Mouse (Mus musculus) left cerebral cortex, adult 9 months (tissue): Measurements from ENCODE around the gene Cxadr.

ENCODE experiments used
- DNase-seq, 2 experiments: peaks; one replicate each; pipeline ENCODE4 v3.0.0; 2022; ENCODE audit warnings: low spot score in 2 of 2

The Cxadr gene

DNA sequence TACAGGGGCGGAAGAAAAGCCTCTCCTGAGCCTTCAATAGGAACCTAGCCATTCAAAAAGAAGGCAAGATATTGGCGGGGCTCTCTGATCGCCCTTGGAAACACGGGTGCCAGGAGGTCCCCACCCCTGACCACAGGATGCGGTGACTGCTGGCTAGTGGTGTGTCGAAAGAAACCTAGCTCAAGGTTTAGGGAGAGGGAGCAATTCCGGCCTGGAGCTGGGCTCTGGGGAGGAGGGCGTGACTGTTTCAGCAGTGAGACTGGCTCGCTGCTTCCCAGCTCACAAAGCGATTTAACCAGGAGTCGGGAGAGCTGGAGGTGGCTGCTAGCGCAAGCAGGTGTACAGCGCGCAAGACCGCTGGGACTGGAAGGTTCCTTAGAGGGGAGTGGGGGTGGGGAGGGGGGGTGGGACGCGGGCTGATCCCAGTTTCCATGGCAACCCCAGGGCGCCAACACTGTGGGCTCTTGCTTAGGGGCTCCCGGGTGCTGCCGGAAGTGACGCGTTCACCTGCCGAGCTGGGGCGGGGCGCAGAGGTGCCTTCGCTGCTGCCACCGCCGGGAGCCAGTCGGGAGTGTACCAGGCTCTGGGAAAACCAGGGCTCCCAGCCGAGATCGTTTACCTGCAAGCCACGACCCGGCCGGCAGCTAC is at the start of gene Cxadr:
Cxadr (plus strand) TSS at position 307 of the 648 bp plus-strand sequence.
- DNase-seq: peak; percentile 61 to 72

DNA sequence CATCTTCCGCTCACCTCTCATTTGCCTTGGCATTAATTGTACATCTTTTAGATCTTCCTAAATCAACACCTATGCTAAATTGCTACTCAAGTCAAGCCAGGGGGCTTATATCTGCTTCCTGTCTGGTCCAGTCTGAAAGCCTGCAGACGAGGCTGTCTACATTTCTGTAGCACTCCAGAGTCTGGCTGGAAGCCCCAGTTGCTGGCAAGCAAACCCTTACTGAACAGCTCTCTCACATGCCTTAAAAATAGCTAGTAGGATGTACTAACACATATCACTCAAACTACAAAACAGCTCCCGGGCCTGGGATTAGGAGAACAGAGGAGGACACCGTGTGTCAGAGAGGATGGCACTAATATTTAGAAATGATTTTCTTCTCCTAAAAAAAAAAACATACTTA is 42.3 kb upstream of the Cxadr start:
- DNase-seq: peak in 1 of 2 experiments; percentile 32

DNA sequence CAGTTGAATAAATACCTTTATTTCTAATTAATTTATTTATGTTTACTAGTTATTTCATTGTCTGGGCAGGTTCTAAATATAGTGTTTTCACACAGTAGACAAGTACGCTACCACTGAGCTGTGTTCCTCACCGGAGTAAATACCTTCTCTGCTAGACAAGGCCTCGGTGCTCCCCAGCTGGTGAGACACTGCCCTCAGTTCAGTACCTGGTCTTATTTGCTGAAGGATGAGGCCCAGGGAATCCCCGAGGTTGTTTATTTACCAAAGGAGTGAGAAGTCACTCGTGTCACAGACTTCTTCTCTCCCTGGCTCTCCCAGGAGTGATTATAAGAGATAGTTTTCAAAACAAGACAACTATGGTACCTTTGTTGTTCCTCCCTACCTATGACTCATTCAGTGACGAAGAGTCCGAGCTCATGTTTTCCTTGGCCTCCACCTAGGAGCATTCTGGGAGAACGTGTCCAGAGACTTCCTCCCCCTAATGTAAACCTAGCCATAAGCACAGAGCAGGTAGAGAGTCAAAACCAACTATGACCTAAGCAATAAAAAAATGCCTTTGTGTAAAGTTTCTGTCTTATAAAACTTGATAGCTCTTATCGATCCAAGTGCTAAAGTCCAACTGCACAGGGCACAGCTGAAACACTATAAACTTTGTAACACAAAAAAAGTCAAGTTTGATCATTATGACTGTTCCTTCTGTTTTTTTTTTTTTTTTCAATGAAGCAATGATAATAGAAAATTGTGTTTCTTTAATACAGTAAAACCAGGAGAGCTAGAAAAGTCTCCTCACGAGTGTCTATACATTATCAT is 41.0 kb upstream of the Cxadr start:
- DNase-seq: no peak

DNA sequence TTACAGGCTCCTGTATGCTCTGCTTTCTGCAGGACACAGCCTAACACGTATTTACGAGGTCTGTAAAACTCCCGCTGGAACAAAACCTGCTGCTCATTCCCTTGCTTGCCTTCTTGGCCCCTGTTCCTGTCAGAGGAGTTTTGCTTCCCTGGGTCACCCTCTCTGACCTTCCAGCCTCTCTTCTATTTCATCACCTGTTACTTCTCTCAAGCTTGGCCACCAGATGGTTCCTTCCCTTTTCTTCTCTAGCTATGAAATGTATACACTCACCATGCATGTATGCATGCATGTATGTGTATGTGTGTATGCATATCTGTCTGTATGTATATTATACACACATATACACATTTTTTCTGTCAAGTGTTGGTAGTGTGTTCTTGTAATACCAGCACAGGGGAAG is 39.8 kb upstream of the Cxadr start:
- DNase-seq: no peak

DNA sequence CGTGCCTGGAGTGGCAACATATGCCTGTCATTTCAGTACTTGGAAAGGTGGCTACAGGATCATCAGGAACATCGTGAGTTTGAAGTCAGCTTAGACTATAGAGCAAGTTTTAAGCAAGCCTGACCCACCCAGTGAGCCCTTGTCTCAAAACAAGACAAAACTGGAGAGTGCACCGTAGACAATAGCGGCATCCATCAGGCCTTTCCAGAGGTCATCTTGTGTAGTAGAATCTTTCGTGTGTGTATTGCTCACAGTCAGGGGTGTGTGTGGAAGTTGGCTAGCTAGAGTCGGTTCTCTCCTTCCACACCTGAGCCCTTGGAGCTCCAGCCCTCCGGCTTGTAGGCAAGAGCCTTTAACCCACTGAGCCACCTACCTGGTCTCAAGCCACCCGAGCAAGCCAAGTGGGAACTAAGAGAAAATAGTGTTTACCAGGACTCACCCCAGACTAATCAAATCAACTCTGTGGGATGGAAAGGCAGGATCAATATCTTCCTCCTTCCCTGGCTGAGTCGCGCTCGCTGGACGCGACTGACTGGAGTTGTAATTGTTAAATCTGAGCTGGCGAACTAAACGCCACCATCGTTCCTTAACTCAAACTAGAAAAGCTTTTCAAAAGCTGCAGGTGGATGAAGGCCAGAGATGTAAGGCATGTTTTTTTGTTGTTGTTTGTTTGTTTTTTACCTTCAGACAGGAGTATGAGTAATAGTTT is 36.7 kb upstream of the Cxadr start:
- DNase-seq: no peak

DNA sequence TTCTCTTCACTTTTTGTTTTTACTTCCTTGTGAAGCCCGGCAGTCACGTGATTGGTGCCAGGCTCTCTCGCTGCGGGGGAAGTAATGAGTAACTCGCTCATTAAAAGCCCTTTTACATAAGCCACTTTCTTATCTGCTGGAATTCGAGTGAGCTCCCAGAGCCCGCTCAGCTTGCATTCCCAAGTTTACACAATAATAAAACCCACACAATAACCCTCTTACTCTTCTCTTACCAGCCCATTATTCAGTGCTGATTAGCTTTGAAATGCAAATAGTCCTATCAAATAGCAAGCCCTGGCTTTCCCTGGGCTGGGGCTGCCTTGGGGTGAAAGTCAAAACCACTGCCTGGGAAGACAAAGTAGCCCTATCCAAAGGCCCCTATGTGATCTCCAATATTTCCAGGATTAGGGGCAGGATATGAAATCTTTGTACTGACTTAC is 36.1 kb upstream of the Cxadr start:
- DNase-seq: peak; percentile 7 to 58

DNA sequence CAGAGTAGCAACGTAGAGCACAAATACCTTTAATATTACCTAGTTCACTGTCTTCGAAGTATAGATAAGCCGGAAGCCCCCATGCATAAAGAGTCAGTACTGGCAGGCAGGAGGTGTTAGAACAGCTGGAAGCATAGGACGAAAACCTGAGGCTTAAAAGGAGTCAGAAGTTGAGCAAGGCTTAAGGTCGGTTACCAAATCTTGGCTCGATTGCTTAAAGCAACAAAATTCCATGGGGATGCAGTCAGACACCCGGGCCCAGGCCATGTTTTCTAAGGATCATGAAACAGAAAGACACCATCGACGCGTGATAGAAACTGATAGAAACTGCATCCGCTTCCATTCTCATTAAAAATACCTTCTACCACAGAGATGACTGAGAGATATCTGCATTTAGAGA is 35.5 kb upstream of the Cxadr start:
- no peak for DNase-seq

DNA sequence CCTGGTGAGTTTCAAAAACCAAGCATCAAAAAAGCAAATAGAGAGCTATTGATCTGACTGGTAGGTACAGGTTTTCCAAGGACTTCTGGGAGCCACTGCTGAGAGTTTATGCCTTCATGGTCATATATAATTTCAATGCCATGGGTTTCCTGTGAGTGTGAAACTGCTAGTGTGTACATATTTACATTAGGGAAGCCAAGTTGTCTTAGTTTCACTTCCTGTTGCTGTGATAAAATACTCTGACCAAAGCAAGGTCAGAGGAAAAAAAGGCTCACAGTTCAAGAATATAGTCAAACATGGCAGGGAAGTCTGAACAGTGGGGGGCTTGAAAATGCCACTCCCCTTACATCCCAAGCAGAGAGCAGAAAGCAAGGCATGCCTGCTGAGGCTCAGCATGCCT is 33.8 kb upstream of the Cxadr start:
- no peak for DNase-seq

DNA sequence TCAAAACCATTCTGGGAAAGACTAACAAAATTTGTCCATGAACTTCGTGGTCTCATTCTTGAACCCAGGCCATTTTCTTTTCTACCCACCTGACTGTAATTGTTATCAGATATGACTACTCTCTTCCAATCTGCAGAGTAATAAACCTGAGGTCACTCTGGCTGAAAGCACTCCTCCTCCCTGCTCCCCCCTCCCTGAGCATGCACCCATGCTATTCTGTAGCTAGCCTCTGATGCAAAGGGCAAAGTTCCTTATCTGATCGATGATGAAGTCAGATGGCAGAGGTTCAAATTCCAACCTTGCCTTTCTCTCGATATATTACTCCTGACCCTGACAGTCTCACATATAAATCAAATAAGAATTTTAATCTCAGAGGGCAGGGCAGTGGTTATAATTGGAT is 33.1 kb upstream of the Cxadr start:
- no peak for DNase-seq

DNA sequence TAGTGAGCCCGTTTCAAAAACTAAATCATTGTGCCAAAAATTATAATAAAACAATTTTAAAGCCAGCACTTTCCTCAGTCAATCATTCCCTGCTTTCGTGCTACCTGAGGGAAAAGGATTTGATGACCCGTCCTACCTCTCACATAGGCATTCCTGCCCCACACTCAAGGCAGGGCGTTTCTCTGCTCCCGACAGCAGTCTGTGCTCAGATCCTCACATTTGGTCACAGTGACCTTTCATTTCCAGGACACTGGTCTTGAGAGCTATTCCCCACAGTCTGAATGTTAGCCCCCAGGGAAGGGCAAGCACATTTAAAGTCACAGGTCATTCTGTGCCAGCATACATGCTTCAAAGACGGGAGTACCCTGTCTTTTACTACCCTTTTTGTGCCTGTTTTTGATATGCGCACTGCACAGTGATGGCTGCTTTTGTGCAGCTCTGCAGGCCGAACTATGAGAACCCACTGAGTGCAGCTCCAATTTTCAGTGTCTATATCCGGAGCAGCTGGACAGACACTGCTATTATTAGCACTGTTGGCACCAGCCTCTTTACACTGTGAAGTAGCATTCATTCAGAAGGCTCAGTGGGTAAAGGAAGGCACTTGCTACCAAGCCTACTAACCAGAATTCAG is 26.3 kb upstream of the Cxadr start:
- DNase-seq: peak in 1 of 2 experiments; percentile 15

DNA sequence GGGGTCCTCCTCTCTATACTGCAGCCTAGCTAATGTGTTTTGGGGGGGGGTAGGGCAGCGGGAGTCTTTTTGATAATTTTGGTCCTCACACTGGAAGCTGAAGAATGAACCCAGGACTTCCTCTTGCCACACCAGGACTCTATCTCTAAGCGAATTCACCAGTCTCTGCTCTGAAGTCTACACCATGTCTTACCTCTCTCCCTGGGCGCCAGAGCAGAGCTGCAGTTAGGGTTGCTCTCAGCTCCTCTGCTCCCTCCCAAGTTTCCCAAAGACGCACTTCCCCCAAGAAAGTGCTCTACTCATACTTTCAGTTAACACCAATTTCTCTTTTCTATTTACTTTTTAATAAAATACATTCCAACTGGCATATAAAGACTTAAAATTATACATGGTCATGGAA is 23.7 kb upstream of the Cxadr start:
- DNase-seq: no peak

DNA sequence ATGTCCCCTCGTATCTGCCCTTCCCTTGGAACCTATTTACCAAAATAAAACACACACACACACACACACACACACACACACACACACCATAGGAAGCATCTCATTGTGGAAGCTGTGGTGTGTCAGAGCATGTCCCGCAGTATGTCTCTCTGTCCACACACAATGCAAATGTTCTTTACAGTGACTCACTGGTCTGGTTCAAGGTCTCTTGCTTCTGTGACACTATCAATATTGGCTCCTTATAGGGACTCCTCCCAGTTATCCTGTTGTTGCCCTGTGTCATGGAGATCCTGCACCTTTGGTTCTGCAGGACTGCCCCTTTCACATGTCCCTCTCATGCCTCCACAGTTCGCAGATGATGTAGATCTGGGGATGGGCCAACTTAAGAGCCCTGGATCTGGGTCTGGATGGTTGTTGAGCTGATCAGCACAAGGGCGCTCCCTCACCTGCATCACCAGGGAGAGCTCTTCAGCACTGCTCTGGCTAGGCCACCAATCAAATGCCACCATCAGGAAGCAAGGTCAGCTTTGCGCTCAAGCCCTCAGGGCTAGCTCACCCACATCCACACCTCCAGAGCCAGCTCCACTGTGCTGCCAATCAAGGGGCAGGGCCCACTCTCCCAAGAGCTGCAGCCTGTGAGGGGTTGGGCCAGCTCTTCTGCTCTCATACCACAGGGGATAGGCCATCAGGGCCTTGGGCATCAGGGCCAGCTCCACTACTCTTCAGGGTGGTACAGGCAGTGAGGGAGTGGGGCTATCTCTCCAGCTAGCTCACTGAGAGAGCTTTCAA is 21.0 kb upstream of the Cxadr start:
- DNase-seq: no peak

DNA sequence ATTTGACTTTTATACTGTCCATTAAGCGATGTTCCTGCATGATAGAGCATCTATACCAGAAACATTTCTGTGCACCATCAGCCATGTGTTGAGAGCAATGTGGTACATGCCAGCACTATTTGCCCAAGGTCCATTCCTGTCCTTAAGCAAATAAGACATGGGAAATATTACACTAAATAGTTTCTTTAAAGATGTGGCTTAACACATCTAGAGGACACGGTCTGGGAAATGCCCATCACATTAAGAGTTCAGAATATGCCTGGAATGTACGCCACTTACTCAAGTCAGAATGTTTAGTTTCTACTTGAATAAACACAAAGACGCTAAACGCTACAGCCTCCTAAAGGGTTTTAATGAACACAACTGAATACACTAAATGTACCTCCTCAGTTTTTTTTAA is 18.1 kb upstream of the Cxadr start:
- no peak for DNase-seq

DNA sequence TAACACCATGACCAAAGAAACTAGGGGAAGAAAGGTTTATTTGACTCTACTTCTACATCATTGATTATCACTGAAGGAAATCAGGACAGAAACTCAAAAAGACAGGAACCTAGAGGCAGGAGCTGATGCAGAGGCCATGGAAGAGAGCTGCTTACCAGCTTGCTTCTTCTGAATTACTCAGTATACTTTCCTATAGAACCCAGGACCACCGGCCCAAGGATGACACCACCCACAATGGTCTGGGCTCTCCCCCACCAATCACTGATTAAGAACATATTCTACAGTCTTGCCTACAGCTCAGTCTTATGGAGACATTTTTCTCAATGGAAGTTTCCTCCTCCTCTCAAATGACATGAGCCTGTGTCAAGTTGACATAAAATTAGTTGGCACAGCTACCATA is 7.2 kb upstream of the Cxadr start:
- DNase-seq: no peak

DNA sequence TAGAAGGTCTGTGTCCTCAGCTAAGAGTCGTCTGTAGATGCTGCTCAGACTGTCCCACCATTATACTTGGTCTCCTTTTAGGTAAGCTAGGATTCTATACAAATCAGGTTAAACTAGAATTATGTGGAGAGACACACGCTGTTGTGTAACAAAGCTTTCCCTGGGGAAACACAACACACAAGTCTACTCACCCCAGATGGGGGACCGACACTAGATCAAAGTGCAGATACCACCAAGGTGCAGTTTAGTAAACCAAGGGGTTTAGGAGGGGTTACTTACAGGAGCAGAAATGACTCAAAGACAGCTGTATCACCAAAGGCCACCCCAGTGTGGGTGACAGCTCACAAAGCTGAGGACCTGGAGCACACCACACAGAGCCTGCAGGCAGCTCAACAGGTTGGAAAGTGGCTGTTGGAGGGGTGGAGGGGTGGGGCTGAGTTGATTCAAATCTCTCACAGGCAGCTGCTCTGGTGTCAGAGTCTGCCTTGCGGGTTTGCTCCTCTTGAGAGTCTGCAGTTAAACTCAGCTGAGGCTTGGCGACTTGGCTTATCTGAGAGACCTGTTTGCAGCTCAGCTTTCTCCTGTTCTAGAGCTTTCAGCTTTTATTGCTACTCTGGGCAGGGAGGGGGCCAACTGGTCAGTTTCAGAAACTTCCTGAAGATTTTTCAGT is 6.5 kb upstream of the Cxadr start:
- no peak for DNase-seq

DNA sequence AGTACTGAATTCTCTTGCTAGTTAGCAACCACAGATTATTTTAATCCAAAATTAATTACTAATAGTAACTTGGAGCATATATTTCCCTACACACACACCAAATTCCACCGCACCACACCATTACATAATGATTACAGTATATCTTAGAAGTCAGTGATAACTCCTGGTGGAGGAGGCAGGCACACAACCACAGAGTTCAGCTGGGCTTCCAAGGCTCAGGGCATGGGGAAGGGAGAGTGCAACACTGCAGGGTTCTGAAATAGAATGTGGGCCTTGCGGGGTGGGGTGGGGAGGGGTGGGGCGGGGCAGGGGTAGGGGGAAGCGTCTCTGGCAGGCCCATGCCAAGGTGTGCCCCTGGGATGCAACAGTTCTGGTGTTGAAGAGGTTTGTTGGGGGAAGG is 5.7 kb upstream of the Cxadr start:
- DNase-seq: no peak

DNA sequence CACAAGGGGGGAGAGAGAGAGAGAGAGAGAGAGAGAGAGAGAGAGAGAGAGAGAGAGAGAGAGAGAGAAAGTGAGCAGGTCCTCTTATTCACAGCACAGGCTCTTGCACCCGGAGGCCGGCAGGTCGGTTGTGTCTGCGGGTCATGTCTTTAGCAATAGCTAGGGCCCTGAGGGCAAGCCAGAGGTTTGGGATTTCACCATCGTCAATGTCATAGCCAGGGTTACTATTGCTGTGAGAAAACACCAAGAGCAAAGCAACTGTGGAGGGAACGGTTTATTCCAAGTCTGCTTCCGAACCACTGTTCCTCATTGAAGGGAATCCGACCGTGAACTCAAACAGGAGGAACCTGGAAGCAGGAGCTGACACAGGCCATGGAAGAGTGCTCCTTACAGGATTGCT is 5.2 kb upstream of the Cxadr start:
- no peak for DNase-seq

DNA sequence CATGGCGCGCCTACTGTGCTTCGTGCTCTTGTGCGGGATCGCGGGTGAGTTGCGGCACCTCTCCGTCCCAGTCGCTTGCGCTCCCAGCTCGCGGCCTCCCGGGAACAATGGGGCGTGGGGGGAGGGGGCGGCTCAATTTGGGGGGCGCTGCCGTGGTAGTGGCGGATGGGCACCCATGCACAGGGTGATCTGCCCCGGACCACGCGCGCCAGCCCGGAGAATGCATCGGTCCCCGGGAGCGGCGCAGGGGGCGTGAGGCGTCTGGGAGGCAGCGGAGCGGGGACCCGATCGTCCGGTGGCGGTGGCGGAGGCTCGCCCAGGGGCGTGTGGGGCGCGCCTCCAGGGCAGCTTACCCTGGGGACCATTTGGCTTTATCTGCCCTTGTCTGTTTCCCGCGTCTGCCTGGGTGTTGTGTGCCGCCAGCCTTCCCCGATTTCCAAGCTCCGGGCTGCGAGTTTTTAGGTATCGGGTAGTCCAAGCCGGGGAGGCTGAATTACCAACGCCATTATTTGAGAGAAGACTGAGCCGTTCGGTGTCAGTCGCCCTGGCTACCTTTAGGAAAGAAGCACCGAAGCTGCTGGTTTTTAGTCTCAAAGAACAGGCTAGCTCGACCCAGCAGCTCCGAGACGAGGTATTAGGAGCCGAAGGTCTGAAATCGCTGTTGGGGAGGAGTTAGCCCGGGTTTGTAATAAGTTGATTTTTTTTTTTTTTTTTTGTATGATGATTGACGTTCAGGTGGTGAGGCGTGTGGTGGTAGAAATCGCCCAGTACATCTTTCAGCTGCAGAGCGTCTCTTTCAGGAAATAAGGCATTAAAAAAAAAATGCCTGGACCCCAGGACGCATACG is 765 bp downstream of the Cxadr start:
- no peak for DNase-seq

DNA sequence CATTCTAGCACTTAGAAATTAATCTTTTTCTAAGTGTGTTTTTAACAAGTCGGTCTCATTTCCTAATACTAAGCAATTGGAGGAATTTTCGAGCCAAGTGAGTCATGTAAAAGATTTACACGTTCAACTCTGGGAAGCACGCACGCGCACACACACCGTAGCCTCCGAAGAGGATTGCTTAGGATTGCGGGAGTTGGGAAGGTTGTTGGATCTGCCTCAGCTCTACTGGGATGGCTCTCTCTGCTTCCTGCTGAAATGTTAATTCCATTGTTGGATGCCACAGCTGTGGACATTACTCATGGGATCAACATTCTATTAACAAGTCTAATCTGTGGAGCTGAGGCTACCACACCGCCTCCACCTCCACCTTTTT is 1.4 kb downstream of the Cxadr start:
- peak in 1 of 2 experiments; percentile 55 for DNase-seq

DNA sequence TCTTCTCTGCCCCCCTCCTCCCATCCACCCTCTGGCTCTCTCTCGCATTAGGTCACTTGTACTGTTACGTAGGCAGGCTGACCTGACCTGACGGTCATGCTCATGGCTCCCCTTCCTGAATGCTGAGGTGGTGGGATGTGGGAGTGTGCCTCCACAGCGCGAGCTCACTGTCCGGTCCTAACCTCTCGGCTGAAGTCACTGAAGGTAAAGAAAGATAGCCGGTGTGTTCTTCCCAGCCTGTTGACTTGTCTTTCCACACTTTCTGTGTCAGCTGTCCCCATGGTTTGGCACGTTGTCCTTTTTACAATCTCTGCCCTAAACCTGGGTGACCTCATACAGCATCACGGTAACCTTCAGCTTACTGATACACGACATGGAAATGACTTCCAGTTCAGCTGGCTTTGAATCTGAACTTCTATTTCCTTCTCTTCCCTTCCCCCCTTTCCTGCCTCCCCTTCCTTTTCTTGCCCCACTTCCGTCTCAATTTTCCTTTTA is 4.4 kb downstream of the Cxadr start:
- DNase-seq: no peak
